17 mouse cellular contexts compared by ENCODE assay signal in the genomic region with DNA sequence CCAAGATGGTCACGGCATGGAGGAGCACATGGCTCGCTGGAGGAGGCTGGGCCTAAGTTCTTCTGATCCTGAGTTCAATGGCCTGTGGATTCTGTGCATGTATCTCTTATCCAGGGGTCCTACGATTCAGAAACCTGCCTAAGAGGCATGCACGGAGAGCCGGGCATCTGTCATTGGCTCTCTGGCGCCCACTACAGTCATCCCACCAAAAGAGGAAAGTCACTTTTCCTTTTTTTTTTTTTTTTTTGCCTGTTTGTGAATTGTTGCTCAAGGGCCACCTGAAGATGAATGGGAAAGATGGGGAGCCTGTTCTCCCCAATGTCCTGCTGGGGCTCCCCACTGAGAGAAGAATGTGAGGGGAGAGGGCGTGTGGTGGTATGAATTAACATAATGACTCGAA.
DNase-seq lines count a peak whose midpoint lies in the region; ATAC-seq and TF ChIP-seq lines count a peak whose summit lies in the region.
"Had no signal": no experiment of that assay in that cellular context is flagged by ENCODE, and none has a peak within 500 bp of the region (broad histone marks: within the 10 kb centered on the region; RNA-seq: fewer than 3 reads in every experiment).

No protein-coding gene starts in this region.

- H3K36me3 ChIP-seq in lung, embryonic 14.5 days (ENCODE audit: insufficient read depth), result no peaks in the 10 kb centered on the region
- H3K36me3 ChIP-seq: limb, embryonic 12.5 days; midbrain, embryonic 15.5 days had no signal

- H3K4me3 ChIP-seq in lung, embryonic 14.5 days (ENCODE audit: low read depth, low read length), result no peak overlapping the region
- H3K4me3 ChIP-seq: heart, adult 2 months; hindbrain, embryonic 13.5 days; limb, embryonic 12.5 days; midbrain, embryonic 15.5 days had no signal

- no peak overlapping the region for H3K4me2 ChIP-seq in lung, embryonic 14.5 days
- H3K4me2 ChIP-seq: hindbrain, embryonic 13.5 days; limb, embryonic 12.5 days; midbrain, embryonic 15.5 days had no signal

- peak; percentile 51 for DNase-seq in embryo, embryonic 11 days
- no peak for DNase-seq in embryo, embryonic 9.5 days (ENCODE audit: extremely low spot score)
- peak; percentile 18 for DNase-seq in lung, embryonic 14.5 days
- no peak for DNase-seq in lung, postnatal 25 days (ENCODE audit: low spot score)
- DNase-seq in R1 (ENCODE audit: low read depth, low spot score), result peak; percentile 56
- DNase-seq in thymus, postnatal 36 days, result peak; percentile 18 to 25
- DNase-seq in testis, postnatal 10 days (ENCODE audit: low spot score), result no peak
- DNase-seq: adrenal gland, postnatal 14 days; B cell, adult 2 months; heart, adult 2 months; kidney, adult 18-20 months; layer of hippocampus, postnatal 36 days; lung, adult 18-20 months had no signal

- no peak for ATAC-seq in lung, embryonic 14.5 days (ENCODE audit: insufficient read depth)
- ATAC-seq: forebrain, embryonic 14.5 days; midbrain, embryonic 15.5 days had no signal

- H3K4me1 ChIP-seq in lung, embryonic 14.5 days (ENCODE audit: insufficient read depth), result 0 out of 2 replicates have a peak, but pooled peaks cover 3% of the 10 kb centered on the region
- H3K4me1 ChIP-seq: midbrain, embryonic 15.5 days had no signal

- no peak overlapping the region for H3K27ac ChIP-seq in lung, embryonic 14.5 days (ENCODE audit: low read depth)
- H3K27ac ChIP-seq: heart, adult 2 months; hindbrain, embryonic 13.5 days; limb, embryonic 12.5 days; midbrain, embryonic 15.5 days had no signal

- peak; percentile 35; the same call in 1 of the 2 replicates for TF ChIP-seq CTCF in lung, embryonic 14.5 days (IDR thresholded peaks at IDR 0.05; ENCODE audit: low read depth)

- no peak overlapping the region for H3K9ac ChIP-seq in lung, embryonic 14.5 days
- H3K9ac ChIP-seq: hindbrain, embryonic 13.5 days; limb, embryonic 12.5 days; midbrain, embryonic 15.5 days had no signal

- no peaks in the 10 kb centered on the region for H3K9me3 ChIP-seq in lung, embryonic 14.5 days (ENCODE audit: low read depth, low read length)
- H3K9me3 ChIP-seq: hindbrain, embryonic 13.5 days; limb, embryonic 12.5 days; midbrain, embryonic 15.5 days had no signal

- H3K27me3 ChIP-seq in lung, embryonic 14.5 days (ENCODE audit: insufficient read depth, low read length), result no peaks in the 10 kb centered on the region
- H3K27me3 ChIP-seq: hindbrain, embryonic 13.5 days; midbrain, embryonic 15.5 days had no signal

- WGBS in lung, embryonic 14.5 days, result 61% methylated on average over 8 of the region's 8 CpGs

Comparison
In these comparisons a context has a peak if more than half of its experiments do, and no peak if none do; other contexts are left out.
1. DNase-seq: peak in embryo, embryonic 11 days (single experiment), lung, embryonic 14.5 days (single experiment), R1 (single experiment) and thymus, postnatal 36 days (2 of 2); none in embryo, embryonic 9.5 days (single experiment), lung, postnatal 25 days (single experiment) and testis, postnatal 10 days (single experiment).